Mouse (Mus musculus): ENCODE measurements around the gene Ovol2.

- no peak for TF ChIP-seq CTCF (IDR thresholded peaks at IDR 0.05; ENCODE audit: extremely low read depth, insufficient read depth, insufficient read length, insufficient replicate concordance)
- TF ChIP-seq POLR2A (IDR thresholded peaks at IDR 0.05; ENCODE audit: low read depth, low read length) = no peak
Measured at GRCm38 (mm10) chr2:144375063-144375703, 43.2 kb upstream of the Ovol2 start.

All from spleen, adult 2 months (tissue).